In genomic region chr15:6919406-6919805, GRCm38 (mm10) we compare ENCODE assay signal across 33 mouse cellular contexts.
"Had no signal": no experiment of that assay in that cellular context is flagged by ENCODE, and none has a peak within 500 bp of the region (broad histone marks: within the 10 kb centered on the region; RNA-seq: fewer than 3 reads in every experiment).

No protein-coding gene starts in this region.

- H3K36me3 ChIP-seq: heart, embryonic 13.5 days; heart, embryonic 15.5 days; hindbrain, embryonic 10.5 days; hindbrain, embryonic 12.5 days; hindbrain, embryonic 13.5 days; hindbrain, embryonic 15.5 days; intestine, embryonic 15.5 days; kidney, embryonic 15.5 days had no signal

- H3K4me1 ChIP-seq: heart, embryonic 15.5 days; hindbrain, embryonic 10.5 days; hindbrain, embryonic 12.5 days; hindbrain, embryonic 13.5 days; hindbrain, embryonic 15.5 days; intestine, embryonic 15.5 days; kidney, embryonic 15.5 days had no signal

- H3K27ac ChIP-seq: heart, embryonic 13.5 days; heart, embryonic 15.5 days; hindbrain, embryonic 10.5 days; hindbrain, embryonic 12.5 days; hindbrain, embryonic 13.5 days; hindbrain, embryonic 14.5 days; hindbrain, embryonic 15.5 days; hindbrain, postnatal 0 days; intestine, embryonic 15.5 days; kidney, embryonic 15.5 days; kidney, postnatal 0 days; layer of hippocampus, adult 2 months; left cerebral cortex, adult 2 months had no signal

- H3K4me2 ChIP-seq: heart, embryonic 13.5 days; heart, embryonic 15.5 days; hindbrain, embryonic 12.5 days; hindbrain, embryonic 13.5 days; hindbrain, embryonic 14.5 days; hindbrain, embryonic 15.5 days; intestine, embryonic 15.5 days; kidney, embryonic 15.5 days had no signal

- ATAC-seq: hindbrain, embryonic 16.5 days; hindbrain, postnatal 0 days; inflammation-experienced regulatory T-cells, adult 6 months; intestine, embryonic 15.5 days; intestine, embryonic 16.5 days; intestine, postnatal 0 days had no signal

- H3K27me3 ChIP-seq: heart, embryonic 15.5 days; hindbrain, embryonic 12.5 days; hindbrain, embryonic 13.5 days; hindbrain, embryonic 15.5 days; intestine, embryonic 15.5 days; kidney, embryonic 15.5 days had no signal

- H3K9me3 ChIP-seq: heart, embryonic 15.5 days; hindbrain, embryonic 10.5 days; hindbrain, embryonic 12.5 days; hindbrain, embryonic 13.5 days; hindbrain, embryonic 15.5 days; intestine, embryonic 15.5 days; kidney, embryonic 15.5 days had no signal

- H3K4me3 ChIP-seq: heart, embryonic 13.5 days; heart, embryonic 15.5 days; hindbrain, embryonic 10.5 days; hindbrain, embryonic 12.5 days; hindbrain, embryonic 13.5 days; hindbrain, embryonic 15.5 days; intestine, embryonic 15.5 days; kidney, embryonic 15.5 days; layer of hippocampus, adult 2 months; left cerebral cortex, adult 2 months had no signal

- DNase-seq: heart, postnatal 10 days; heart, postnatal 14 days; heart, postnatal 36 days; heart, postnatal 4 days; kidney, adult 11 months; kidney, adult 18-20 months; kidney, adult 2 months; kidney, adult 8-10 months; kidney, adult 9 months; kidney, postnatal 10 days; kidney, postnatal 14 days; kidney, postnatal 25 days; kidney, postnatal 36 days; kidney, postnatal 4 days; layer of hippocampus, adult 9-11 months; layer of hippocampus, postnatal 36 days had no signal

- H3K9ac ChIP-seq: heart, embryonic 13.5 days; heart, embryonic 15.5 days; hindbrain, embryonic 12.5 days; hindbrain, embryonic 13.5 days; hindbrain, embryonic 14.5 days; hindbrain, embryonic 15.5 days; intestine, embryonic 15.5 days; kidney, embryonic 15.5 days had no signal
